Mouse (Mus musculus) T-cell, adult 2 months (primary cell): Measurements from ENCODE around the gene Reck.

Experiments used
- DNase-seq: peaks from one replicate; pipeline ENCODE4 v3.0.0; 2022; ENCODE audit warnings: low spot score

Gene Reck

DNA sequence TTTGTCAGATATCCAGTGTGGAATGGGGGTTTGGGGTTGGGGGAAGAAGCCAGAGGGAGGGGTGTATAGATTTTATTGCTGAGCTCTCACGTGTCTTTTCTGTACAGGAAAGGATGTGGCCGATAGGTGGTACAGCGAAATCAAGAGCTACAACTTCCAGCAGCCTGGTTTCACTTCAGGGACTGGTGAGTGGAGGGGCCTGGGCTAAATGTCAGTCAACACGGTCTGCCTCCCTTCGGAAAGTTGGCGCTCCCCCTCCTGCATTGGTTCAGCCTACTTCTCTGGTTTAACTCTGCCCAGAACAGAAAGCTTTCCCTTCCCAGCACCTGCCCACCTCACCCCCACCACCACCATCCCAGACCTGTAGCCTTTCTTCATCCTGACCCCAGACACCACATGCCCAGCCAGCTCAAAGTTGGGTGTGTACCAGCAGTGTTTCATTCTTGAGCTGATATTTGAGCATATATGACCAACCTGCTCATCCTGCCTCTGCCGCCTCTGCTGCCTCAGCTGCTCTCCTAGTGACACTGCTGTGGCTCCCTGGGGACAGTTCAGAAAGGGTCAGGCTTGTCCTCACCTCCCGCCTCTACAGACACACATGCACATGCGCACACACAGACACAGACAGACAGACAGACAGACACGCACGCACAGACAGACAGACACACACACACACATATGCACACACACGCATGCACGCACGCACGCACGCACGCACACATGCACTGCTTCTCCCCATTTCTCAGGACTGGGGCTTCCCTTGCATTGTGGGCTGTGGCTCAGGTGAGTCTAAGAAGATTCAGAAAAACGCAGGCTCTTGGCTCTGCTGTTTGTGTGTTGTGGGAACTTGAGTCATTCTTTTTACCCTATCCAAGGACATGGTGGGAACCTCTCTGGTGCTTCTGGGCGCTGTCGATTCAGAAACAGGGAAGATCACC lies 95.3 kb downstream of the Reck start:
- DNase-seq: peak; percentile 53

GRCm38 (mm10) chr4:43971541-43972136 lies 96.3 kb downstream of the Reck start:
- DNase-seq: no peak

DNA sequence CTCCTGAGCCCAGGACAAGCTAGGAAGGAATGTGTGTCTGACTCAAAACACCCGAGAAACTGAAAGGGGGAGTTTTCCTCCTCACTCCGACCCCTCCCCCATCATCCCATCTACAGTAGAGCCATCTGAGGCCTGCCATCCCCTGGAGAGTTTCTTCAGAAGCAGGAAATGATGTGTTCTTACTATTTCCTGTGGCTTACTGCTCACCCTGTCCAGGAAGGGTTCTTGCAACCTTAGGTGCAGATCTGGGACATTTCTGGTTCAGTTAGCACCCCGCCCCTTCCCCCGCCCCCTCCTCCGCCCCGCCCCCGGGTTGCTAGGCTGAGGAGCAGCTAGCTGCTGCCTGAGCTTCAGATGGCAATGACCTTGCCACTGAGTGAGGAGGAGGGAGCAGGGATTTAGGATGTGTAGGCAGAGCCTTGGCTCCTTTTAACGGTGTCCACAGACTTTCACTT lies 96.8 kb downstream of the Reck start:
- peak; percentile 60 for DNase-seq

DNA sequence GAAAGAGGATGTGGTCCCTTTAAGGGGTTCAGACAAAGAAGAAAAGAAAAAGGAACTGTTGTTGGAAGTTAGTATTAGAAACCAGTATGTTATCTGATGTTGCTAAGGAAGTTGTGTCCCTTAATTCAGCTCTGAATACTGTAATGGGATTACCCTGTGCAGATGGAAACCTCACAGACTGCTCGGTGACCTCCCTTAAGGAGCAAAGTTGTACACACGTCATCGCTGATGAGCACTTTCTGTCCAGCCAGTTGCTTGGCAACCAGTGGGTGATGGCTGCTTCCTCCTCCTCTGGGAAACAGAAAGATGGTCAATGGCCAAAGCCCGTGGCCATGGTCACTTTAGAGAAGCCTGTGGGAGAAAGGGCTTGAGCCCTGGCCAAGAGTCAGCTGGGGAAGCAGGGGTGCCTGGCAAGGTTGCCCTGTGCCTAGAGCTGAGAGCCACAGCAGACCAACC lies 98.2 kb downstream of the Reck start:
- peak; percentile 47 for DNase-seq

DNA sequence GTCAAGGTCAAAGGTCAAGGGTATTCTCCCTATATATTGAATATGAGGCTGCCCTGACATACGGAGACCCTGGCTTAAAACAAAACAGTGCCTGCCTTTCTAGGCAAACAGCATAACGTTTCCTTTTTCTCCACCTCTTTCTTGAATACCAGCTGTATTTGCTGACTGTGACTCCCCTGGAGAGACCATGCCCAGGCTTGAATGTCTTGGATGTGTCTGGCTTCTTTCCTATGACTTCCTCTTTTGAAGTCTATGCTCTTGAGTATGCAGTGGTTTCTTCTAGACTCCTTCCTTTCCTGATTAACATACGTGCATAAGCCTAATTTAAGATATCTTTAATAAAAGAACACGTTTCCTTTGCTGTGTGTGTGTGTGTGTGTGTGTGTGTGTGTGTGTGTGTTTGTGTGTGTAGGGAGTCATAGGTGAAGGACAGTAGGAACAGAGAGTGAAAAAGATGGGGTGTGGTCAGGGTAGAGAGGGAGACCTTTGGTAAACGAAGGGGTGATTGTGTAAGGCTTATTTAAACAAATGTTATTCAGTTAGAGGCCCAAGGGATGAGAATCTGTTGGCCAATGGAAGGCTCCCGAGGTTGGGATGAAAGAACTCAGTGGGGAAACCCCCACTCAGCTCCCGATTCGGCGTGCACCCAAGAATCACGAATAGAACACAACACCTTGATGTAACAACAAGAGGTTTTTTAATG lies 99.7 kb downstream of the Reck start:
- DNase-seq: no peak

- DNase-seq: no peak
These were observed 101.0 kb downstream of the Reck start for GRCm38 (mm10) chr4:43976223-43976740.

GRCm38 (mm10) chr4:43978521-43979443 lies 103.5 kb downstream of the Reck start:
- no peak for DNase-seq

GRCm38 (mm10) chr4:43979746-43980145 lies 104.4 kb downstream of the Reck start:
- no peak for DNase-seq

GRCm38 (mm10) chr4:43980236-43980635 lies 104.9 kb downstream of the Reck start:
- DNase-seq: no peak

GRCm38 (mm10) chr4:43980846-43981245 lies 105.5 kb downstream of the Reck start:
- DNase-seq: no peak

DNA sequence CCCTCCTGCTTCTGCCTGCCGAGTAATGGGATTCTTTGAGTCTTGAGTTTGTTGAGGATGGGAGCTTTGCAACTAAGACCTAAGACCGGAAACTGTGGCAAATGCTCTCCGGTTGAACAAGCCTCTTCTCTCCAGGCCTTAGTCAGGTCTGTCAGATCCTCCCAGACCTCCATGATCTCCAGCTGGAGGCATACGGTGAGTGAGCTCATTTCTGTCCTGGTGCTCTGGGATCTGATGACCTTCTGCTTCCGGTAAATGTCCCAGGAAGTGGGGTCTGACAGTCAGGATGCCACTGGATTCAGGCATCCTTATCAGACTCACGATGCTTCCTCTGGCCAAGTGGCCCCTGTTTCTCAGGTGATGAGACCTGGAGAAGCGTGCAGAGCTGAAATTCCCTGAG lies 105.9 kb downstream of the Reck start:
- no peak for DNase-seq

DNA sequence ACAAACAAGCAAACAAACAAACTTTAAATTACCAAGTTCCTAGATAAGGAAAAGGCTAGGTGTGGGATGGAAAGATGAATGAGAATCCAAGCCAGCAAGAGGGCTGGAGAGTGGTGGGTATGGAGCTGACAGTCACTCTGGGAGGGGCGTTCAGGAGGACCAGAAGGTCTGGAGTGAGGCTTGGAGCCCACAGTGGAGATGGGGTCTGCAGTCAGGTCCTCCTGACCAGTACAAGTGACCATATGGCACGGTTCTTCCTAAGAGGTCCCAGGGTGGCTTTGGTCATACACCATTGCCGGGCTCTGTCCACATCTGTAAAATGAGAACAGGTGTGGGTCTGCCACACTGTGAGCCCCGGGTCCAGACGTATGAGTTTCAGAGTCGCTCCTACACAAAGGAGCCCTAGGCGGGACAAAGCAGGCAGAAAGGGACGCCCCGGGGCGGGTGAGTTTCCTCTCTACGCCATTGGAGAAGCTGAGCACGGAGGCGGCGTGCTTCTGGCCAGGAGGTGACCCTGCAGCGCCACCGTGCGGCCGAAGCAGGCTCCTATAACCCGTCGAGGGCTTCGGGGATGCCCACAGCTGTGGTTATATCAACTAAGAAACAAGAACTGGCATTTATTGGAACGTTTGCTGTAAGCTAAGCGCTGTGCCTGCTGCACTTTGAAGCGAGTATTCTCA lies 106.9 kb downstream of the Reck start:
- peak; percentile 94 for DNase-seq

DNA sequence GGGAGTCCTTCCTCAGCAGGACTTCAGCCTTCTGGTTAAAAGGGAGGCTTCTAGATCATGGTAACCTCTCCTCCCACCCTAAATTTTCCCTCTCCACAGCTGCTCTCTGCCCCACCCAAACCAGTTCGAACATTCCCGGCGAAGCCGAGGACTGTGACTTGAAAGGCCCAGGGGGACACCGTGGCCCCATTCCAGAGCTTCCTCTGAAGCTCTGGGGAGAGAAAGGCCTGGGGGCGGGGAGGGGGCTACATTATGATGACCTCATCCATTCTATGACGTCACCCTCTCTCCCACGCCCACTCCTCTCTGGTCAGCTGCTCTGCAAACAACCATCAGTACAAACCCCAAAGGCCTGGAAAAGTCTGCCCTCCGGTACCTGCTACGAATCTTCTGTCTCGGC lies 107.9 kb downstream of the Reck start, which contains the start of gene Ccin:
Gene Ccin, plus strand, starts transcription at position 303 of the 400 bp plus-strand sequence.
- DNase-seq: no peak

- DNase-seq: no peak
These were observed 108.4 kb downstream of the Reck start for GRCm38 (mm10) chr4:43983756-43984155.

DNA sequence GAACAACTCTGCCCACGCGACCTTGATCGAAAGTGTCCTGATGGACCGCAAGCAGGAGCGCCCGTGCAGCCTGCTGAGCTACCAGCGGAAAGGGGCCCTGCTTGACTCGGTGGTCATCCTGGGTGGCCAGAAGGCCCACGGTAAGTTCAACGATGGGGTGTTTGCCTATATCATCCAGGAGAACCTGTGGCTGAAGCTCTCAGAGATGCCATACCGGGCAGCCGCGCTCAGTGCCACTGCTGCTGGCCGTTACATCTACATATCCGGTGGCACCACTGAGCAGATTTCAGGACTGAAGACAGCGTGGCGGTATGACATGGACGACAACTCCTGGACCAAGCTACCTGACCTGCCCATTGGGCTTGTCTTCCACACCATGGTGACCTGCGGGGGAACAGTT lies 109.0 kb downstream of the Reck start:
- no peak for DNase-seq

DNA sequence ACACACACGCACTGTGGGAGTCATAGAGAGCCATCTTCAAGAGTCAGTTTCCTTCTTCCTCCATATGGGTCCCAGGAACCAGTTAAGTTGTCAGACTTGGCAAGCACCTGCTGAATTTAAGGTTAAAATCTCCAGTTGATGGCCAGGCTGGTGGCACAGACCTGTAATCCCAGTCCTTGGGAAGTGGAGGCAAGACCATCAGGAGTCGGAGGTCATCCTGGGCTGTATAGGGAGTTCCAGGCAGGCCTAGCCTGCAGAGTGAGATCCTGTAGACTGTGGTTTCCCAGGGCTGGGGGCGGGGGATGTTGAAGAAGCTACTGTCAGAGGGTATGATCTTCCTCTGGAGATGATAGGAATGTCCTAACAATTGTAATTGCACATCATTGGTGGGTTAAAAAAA lies 113.6 kb downstream of the Reck start:
- no peak for DNase-seq

DNA sequence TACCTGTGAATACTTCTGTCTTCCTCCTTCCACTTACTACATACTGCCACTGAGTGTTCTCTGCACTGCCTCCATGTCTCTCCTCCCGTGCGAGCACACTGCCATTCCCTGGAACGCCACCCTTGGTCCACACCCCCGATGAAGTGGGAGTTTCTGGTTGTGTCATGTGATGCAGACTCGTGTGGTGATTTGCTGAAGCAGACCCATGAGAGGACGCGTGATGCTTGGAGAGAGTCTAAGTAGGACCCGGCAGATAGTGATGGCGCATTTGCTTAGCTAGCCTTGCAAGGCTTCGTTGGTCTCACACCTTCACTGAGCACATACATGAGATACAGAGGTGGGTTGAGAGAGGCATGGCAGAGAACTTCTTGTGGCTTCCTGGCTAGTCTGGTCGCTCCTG lies 117.7 kb downstream of the Reck start:
- no peak for DNase-seq

DNA sequence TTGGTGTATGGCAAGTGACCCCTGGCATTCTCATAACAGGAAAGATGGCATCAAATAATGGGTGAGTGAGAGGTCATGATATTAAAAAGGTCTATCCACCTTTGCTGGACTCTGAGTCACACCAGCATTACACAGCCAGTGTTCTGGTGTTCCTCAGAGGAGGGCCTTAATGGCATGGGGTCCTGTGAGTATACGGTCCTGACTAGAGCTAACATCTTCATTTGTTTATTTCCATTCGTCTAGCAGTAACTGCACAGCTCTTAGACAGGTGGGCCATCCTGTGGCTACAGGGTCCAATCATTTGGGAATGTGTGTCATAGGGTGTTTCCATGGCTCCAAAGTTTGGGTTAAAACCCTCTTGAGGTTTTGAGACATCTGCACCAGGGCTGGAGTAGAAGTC lies 119.0 kb downstream of the Reck start:
- no peak for DNase-seq
